Mouse (Mus musculus) ES-CJ7 (cell line): ENCODE results near the gene Tnfsf13b.

ENCODE experiments used
- DNase-seq: peaks from one replicate; pipeline ENCODE4 v3.0.0; 2011; ENCODE audit warnings: low read depth, low spot score

The Tnfsf13b gene

GRCm38 (mm10) chr8:10006156-10006985 lies at the start of gene Tnfsf13b:
Gene Tnfsf13b, plus strand, starts transcription at chr8:10006467.
- no peak for DNase-seq

- no peak for DNase-seq
These were observed 47.9 kb upstream of the Tnfsf13b start for GRCm38 (mm10) chr8:9958338-9958737.

GRCm38 (mm10) chr8:9959919-9960318 lies 46.3 kb upstream of the Tnfsf13b start:
- DNase-seq: no peak

- no peak for DNase-seq
These were observed 34.4 kb upstream of the Tnfsf13b start for GRCm38 (mm10) chr8:9971866-9972265.

GRCm38 (mm10) chr8:9975276-9975675 lies 31.0 kb upstream of the Tnfsf13b start:
- DNase-seq: no peak

GRCm38 (mm10) chr8:9975898-9976611 lies 30.2 kb upstream of the Tnfsf13b start:
- peak; percentile 99 for DNase-seq

GRCm38 (mm10) chr8:9977016-9977415 lies 29.3 kb upstream of the Tnfsf13b start:
- DNase-seq: peak; percentile 44

- DNase-seq: peak; percentile 99
These were observed 28.5 kb upstream of the Tnfsf13b start, which contains the start of the genes Lig4 and Abhd13 for GRCm38 (mm10) chr8:9977573-9978314. Gene Lig4, minus strand, starts transcription at chr8:9977686. Gene Abhd13, plus strand, starts transcription at chr8:9977707.

GRCm38 (mm10) chr8:9978475-9979230 lies 27.6 kb upstream of the Tnfsf13b start:
- DNase-seq: no peak

GRCm38 (mm10) chr8:9979746-9980145 lies 26.5 kb upstream of the Tnfsf13b start:
- no peak for DNase-seq

GRCm38 (mm10) chr8:9980188-9980587 lies 26.1 kb upstream of the Tnfsf13b start:
- DNase-seq: no peak

GRCm38 (mm10) chr8:10004115-10004514 lies 2.2 kb upstream of the Tnfsf13b start:
- no peak for DNase-seq

GRCm38 (mm10) chr8:10006986-10007659 lies 856 bp downstream of the Tnfsf13b start:
- peak; percentile 80 for DNase-seq

GRCm38 (mm10) chr8:10007660-10008028 lies 1.4 kb downstream of the Tnfsf13b start:
- no peak for DNase-seq

GRCm38 (mm10) chr8:10016252-10016651 lies 10.0 kb downstream of the Tnfsf13b start:
- DNase-seq: no peak

GRCm38 (mm10) chr8:10017231-10017630 lies 11.0 kb downstream of the Tnfsf13b start:
- no peak for DNase-seq

GRCm38 (mm10) chr8:10030320-10031060 lies 24.2 kb downstream of the Tnfsf13b start:
- DNase-seq: no peak

GRCm38 (mm10) chr8:10031177-10031576 lies 24.9 kb downstream of the Tnfsf13b start:
- no peak for DNase-seq

- no peak for DNase-seq
These were observed 34.6 kb downstream of the Tnfsf13b start for GRCm38 (mm10) chr8:10040866-10041265.
